Mouse (Mus musculus) heart, postnatal 0 days (tissue): ENCODE results near the gene Epn2.

Experiments used
- CTCF ChIP-seq: IDR thresholded peaks from 2 replicates; pipeline ENCODE4 v1.5.1; 2016; ENCODE audit warnings: antibody characterized with exemption, control low read depth, low read depth
- EP300 ChIP-seq: IDR thresholded peaks from 2 replicates; pipeline ENCODE4 v1.6.1; 2016; ENCODE audit warnings: antibody characterized with exemption, low read depth

DNA sequence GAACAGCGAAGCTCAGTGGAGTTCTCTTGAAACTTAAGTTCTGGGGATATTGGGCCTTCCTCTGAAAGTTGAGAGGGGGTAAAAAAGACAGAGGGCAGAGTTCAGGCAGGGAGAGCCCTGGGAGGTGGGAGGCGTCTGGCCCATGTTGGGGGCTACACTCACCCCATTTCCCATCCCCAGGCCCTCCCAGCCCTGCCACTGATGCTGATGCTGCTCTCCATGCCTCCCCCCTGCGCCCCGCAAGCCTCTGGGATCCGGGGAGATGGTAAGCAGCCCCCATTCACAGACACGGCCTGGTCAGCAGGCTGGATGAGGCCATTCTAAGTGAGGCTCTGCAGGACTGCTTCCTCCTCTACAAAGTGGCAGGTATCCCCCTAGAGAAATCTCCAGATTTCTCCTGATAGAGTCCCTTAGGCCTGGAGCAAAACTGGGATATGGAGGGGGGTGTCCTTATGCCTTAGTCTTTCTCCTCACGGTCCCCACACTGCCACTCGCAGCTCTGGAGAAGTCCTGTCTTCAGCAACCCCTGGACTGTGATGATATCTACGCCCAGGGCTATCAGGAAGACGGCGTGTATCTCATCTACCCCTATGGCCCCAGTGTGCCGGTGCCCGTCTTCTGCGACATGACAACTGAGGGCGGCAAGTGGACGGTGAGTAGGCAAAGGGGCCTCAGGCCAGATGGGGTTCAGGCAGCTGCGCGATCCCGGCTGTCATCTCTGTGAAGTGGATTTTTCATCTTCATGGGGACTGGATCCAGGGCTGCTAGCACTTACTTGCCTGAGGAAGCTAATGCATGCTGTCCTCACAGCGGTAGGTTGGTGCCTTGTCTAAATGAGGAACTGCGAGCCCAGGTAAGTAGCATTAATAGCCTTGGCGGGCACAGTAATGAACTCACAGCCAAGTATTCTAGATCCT is 93.7 kb downstream of the Epn2 start:
- no peak for TF ChIP-seq CTCF
- TF ChIP-seq EP300 = no peak
